Mouse (Mus musculus): Measurements from ENCODE around the gene Pgpep1l. TPM values are rescaled to one million over a fixed set of nuclear protein-coding genes. Genes with fewer than 3 reads are reported as not detected.

Gene Pgpep1l
- polyA plus RNA-seq, 1 experiment from 2014 or later = not detected

GRCm38 (mm10) chr7:68271816-68272215 is 7.8 kb upstream of the Pgpep1l start:
- Histone ChIP-seq H3K4me2 (replicated peaks) (no peak overlapping the region), H3K27me3 (replicated peaks) (peaks cover 3% of the 10 kb centered on the region), H3K4me1 (replicated peaks) (peaks cover 9% of the 10 kb centered on the region), H3K4me3 (replicated peaks) (no peak overlapping the region), H3K36me3 (no peaks in the 10 kb centered on the region), H3K27ac (no peak overlapping the region), H3K9me3 (no peaks in the 10 kb centered on the region), H3K9ac (no peak overlapping the region)
- ATAC-seq = no peak
- WGBS = 92% methylated on average over 6 of the region's 6 CpGs

GRCm38 (mm10) chr7:68270551-68270950 is 6.5 kb upstream of the Pgpep1l start:
- WGBS = 30% methylated on average over 4 of the region's 4 CpGs
- no peak; the same call in 1 of the 2 replicates for ATAC-seq
- no peak overlapping the region for H3K4me2 ChIP-seq (replicated peaks)
- no peak overlapping the region for H3K4me3 ChIP-seq (replicated peaks)
- H3K9ac ChIP-seq = no peak overlapping the region
- H3K9me3 ChIP-seq = no peaks in the 10 kb centered on the region
- no peak overlapping the region for H3K27ac ChIP-seq
- no peaks in the 10 kb centered on the region; the same call in 1 of the 2 replicates for H3K4me1 ChIP-seq (replicated peaks)
- peaks cover 3% of the 10 kb centered on the region for H3K27me3 ChIP-seq (replicated peaks)
- H3K36me3 ChIP-seq = no peaks in the 10 kb centered on the region

- H3K27me3 ChIP-seq (replicated peaks) = peaks cover 3% of the 10 kb centered on the region; the same call in 1 of the 2 replicates
- no peak overlapping the region for H3K4me2 ChIP-seq (replicated peaks)
- no peak overlapping the region for H3K9ac ChIP-seq
- no peak for ATAC-seq
- H3K36me3 ChIP-seq = no peaks in the 10 kb centered on the region
- peaks cover 12% of the 10 kb centered on the region for H3K4me1 ChIP-seq (replicated peaks)
- no peak overlapping the region for H3K4me3 ChIP-seq (replicated peaks)
- no peak overlapping the region for H3K27ac ChIP-seq
- WGBS = 20% methylated on average over 6 of the region's 6 CpGs
- no peaks in the 10 kb centered on the region for H3K9me3 ChIP-seq
These were observed 2.7 kb upstream of the Pgpep1l start for GRCm38 (mm10) chr7:68266691-68267090.

GRCm38 (mm10) chr7:68265391-68265790 is 1.4 kb upstream of the Pgpep1l start:
- no peaks in the 10 kb centered on the region for H3K9me3 ChIP-seq
- peaks cover 3% of the 10 kb centered on the region; the same call in 1 of the 2 replicates for H3K27me3 ChIP-seq (replicated peaks)
- no peak overlapping the region for H3K4me3 ChIP-seq (replicated peaks)
- no peak overlapping the region for H3K27ac ChIP-seq
- no peak overlapping the region for H3K4me2 ChIP-seq (replicated peaks)
- WGBS = 39% methylated on average over 7 of the region's 7 CpGs
- no peaks in the 10 kb centered on the region for H3K36me3 ChIP-seq
- H3K9ac ChIP-seq = no peak overlapping the region
- ATAC-seq = no peak
- H3K4me1 ChIP-seq (replicated peaks) = peaks cover 12% of the 10 kb centered on the region

- Histone ChIP-seq H3K9ac (no peak overlapping the region), H3K27ac (no peak overlapping the region)
These were observed 498 bp upstream of the Pgpep1l start for GRCm38 (mm10) chr7:68264531-68264930.

GRCm38 (mm10) chr7:68263346-68264027 is 546 bp downstream of the Pgpep1l start:
- no peak overlapping the region for H3K27ac ChIP-seq
- peaks cover 3% of the 10 kb centered on the region; the same call in 1 of the 2 replicates for H3K27me3 ChIP-seq (replicated peaks)
- no peaks in the 10 kb centered on the region for H3K9me3 ChIP-seq
- H3K4me1 ChIP-seq (replicated peaks) = peaks cover 12% of the 10 kb centered on the region
- no peaks in the 10 kb centered on the region for H3K36me3 ChIP-seq
- ATAC-seq = 0 out of 2 replicates have a peak, but pooled peaks have one; percentile 23
- peak overlapping the region; percentile 22 for H3K4me3 ChIP-seq (replicated peaks)
- 68% methylated on average over 8 of the region's 8 CpGs for WGBS
- peak overlapping the region; percentile 69 for H3K4me2 ChIP-seq (replicated peaks)
- no peak overlapping the region for H3K9ac ChIP-seq

More at GRCm38 (mm10) chr7:68264531-68264930, 498 bp upstream of the Pgpep1l start:
- peak; percentile 61; the same call in 1 of the 2 replicates for ATAC-seq
- Histone ChIP-seq H3K36me3 (no peaks in the 10 kb centered on the region), H3K4me3 (replicated peaks) (0 out of 2 replicates have a peak overlapping the region, but pooled peaks have one; percentile 22), H3K4me2 (replicated peaks) (peak overlapping the region; percentile 69), H3K4me1 (replicated peaks) (peaks cover 12% of the 10 kb centered on the region), H3K27me3 (replicated peaks) (peaks cover 3% of the 10 kb centered on the region; the same call in 1 of the 2 replicates), H3K9me3 (no peaks in the 10 kb centered on the region)
- WGBS = 9% methylated on average over 14 of the region's 14 CpGs

GRCm38 (mm10) chr7:68262612-68263200 is 1.3 kb downstream of the Pgpep1l start:
- no peak overlapping the region for H3K9ac ChIP-seq

GRCm38 (mm10) chr7:68259523-68260081 is 4.4 kb downstream of the Pgpep1l start:
- Histone ChIP-seq H3K36me3 (no peaks in the 10 kb centered on the region), H3K9me3 (no peaks in the 10 kb centered on the region), H3K27me3 (replicated peaks) (0 out of 2 replicates have a peak, but pooled peaks cover 1% of the 10 kb centered on the region), H3K27ac (no peak overlapping the region), H3K4me1 (replicated peaks) (peaks cover 15% of the 10 kb centered on the region), H3K4me2 (replicated peaks) (no peak overlapping the region), H3K9ac (no peak overlapping the region), H3K4me3 (replicated peaks) (no peak overlapping the region)
- WGBS = 56% methylated on average over 6 of the region's 6 CpGs
- no peak for ATAC-seq

More at GRCm38 (mm10) chr7:68262612-68263200, 1.3 kb downstream of the Pgpep1l start:
- Histone ChIP-seq H3K4me3 (replicated peaks) (no peak overlapping the region), H3K27me3 (replicated peaks) (peaks cover 3% of the 10 kb centered on the region; the same call in 1 of the 2 replicates), H3K4me2 (replicated peaks) (no peak overlapping the region), H3K4me1 (replicated peaks) (peaks cover 16% of the 10 kb centered on the region), H3K36me3 (no peaks in the 10 kb centered on the region), H3K27ac (no peak overlapping the region), H3K9me3 (no peaks in the 10 kb centered on the region)
- WGBS = 38% methylated on average over 8 of the region's 8 CpGs
- no peak for ATAC-seq

GRCm38 (mm10) chr7:68258326-68259150 is 5.5 kb downstream of the Pgpep1l start:
- no peaks in the 10 kb centered on the region for H3K9me3 ChIP-seq
- H3K4me3 ChIP-seq (replicated peaks) = no peak overlapping the region
- no peak overlapping the region for H3K4me2 ChIP-seq (replicated peaks)
- H3K4me1 ChIP-seq (replicated peaks) = peaks cover 5% of the 10 kb centered on the region; the same call in 1 of the 2 replicates
- H3K9ac ChIP-seq = no peak overlapping the region
- H3K27me3 ChIP-seq (replicated peaks) = no peaks in the 10 kb centered on the region
- ATAC-seq = no peak
- no peaks in the 10 kb centered on the region for H3K36me3 ChIP-seq
- WGBS = 74% methylated on average over 17 of the region's 17 CpGs
- no peak overlapping the region for H3K27ac ChIP-seq

GRCm38 (mm10) chr7:68257767-68258166 is 6.3 kb downstream of the Pgpep1l start:
- 40% methylated on average over 2 of the region's 2 CpGs for WGBS
- Histone ChIP-seq H3K4me2 (replicated peaks) (no peak overlapping the region), H3K27me3 (replicated peaks) (no peaks in the 10 kb centered on the region), H3K4me1 (replicated peaks) (peaks cover 4% of the 10 kb centered on the region; the same call in 1 of the 2 replicates), H3K4me3 (replicated peaks) (no peak overlapping the region), H3K27ac (no peak overlapping the region), H3K9ac (no peak overlapping the region), H3K36me3 (no peaks in the 10 kb centered on the region), H3K9me3 (no peaks in the 10 kb centered on the region)
- ATAC-seq = no peak

- Histone ChIP-seq H3K9me3 (no peaks in the 10 kb centered on the region), H3K9ac (no peak overlapping the region), H3K4me1 (replicated peaks) (no peaks in the 10 kb centered on the region), H3K36me3 (no peaks in the 10 kb centered on the region), H3K4me3 (replicated peaks) (no peak overlapping the region), H3K4me2 (replicated peaks) (no peak overlapping the region), H3K27me3 (replicated peaks) (no peaks in the 10 kb centered on the region), H3K27ac (no peak overlapping the region)
- 85% methylated on average over 3 of the region's 3 CpGs for WGBS
- no peak for ATAC-seq
These were observed 13.1 kb downstream of the Pgpep1l start for GRCm38 (mm10) chr7:68250902-68251301.

- WGBS = 56% methylated on average over 1 of the region's 1 CpGs
- H3K4me1 ChIP-seq (replicated peaks) = no peaks in the 10 kb centered on the region
- ATAC-seq = no peak
These were observed 13.6 kb downstream of the Pgpep1l start for GRCm38 (mm10) chr7:68250411-68250810.

More at GRCm38 (mm10) chr7:68250411-68250810, 13.6 kb downstream of the Pgpep1l start:
- no peak overlapping the region for H3K4me2 ChIP-seq (replicated peaks)
- no peaks in the 10 kb centered on the region for H3K27me3 ChIP-seq (replicated peaks)
- H3K27ac ChIP-seq = no peak overlapping the region
- H3K4me3 ChIP-seq (replicated peaks) = no peak overlapping the region
- no peaks in the 10 kb centered on the region for H3K9me3 ChIP-seq
- no peaks in the 10 kb centered on the region for H3K36me3 ChIP-seq
- H3K9ac ChIP-seq = no peak overlapping the region
